Mouse (Mus musculus) intestine, embryonic 16.5 days (tissue): ENCODE data around the gene Evi5l. TPM values are rescaled to one million over a fixed set of nuclear protein-coding genes. Genes with fewer than 3 reads are reported as not detected.

Experiments
- ATAC-seq: fragments of 200-750 bp; cut with Nextera tagmentation; 2 replicates; pipeline ENCODE4 v1.8.0; 2017; ENCODE audit warnings: moderate TSS enrichment, moderate library complexity
- H3K27ac ChIP-seq: fragments of 300-500 bp; sonication (generic); 2 replicates; pipeline ENCODE4 v1.5.1; 2014; ENCODE audit warnings: mild to moderate bottlenecking, low read length
- H3K27me3 ChIP-seq: fragments of 300-500 bp; sonication (generic); replicated peaks from 2 replicates; pipeline ENCODE4 v1.6.1; 2014; ENCODE audit warnings: low read length, control low read depth, mixed read lengths; ENCODE audit not compliant: control insufficient read depth, insufficient read depth
- H3K36me3 ChIP-seq: fragments of 300-500 bp; sonication (generic); 2 replicates; pipeline ENCODE4 v1.6.1; 2014; ENCODE audit warnings: low read length, control low read depth; ENCODE audit not compliant: control insufficient read depth, insufficient read depth
- H3K4me1 ChIP-seq: fragments of 300-500 bp; sonication (generic); 2 replicates; pipeline ENCODE4 v1.6.1; 2014; ENCODE audit warnings: low read length, control low read depth, mixed read lengths; ENCODE audit not compliant: control insufficient read depth, insufficient read depth
- H3K4me2 ChIP-seq: fragments of 300-500 bp; sonication (generic); 2 replicates; pipeline ENCODE4 v1.6.1; 2014; ENCODE audit warnings: low read depth, low read length, control low read depth
- H3K4me3 ChIP-seq: fragments of 300-500 bp; sonication (generic); 2 replicates; pipeline ENCODE4 v1.5.1; 2014; ENCODE audit warnings: mild to moderate bottlenecking, low read length
- H3K9ac ChIP-seq: fragments of 300-500 bp; sonication (generic); 2 replicates; pipeline ENCODE4 v1.6.1; 2014; ENCODE audit warnings: low read depth, low read length
- H3K9me3 ChIP-seq: fragments of 300-500 bp; sonication (generic); 2 replicates; pipeline ENCODE4 v1.6.1; 2016; ENCODE audit warnings: low read length, control low read depth; ENCODE audit not compliant: control insufficient read depth
- WGBS: fragments of 180-500 bp; shearing (Covaris S2); extraction: QIAGEN DNeasy Blood & Tissue Kit; methylation state at CpG from one replicate; pipeline ENCODE4 v1.1.7; 2014; 5-methylcytosine and 5-hydroxymethylcytosine counted together
- polyA plus RNA-seq: library from polyadenylated mRNA; unstranded; fragments of >200 nt; fragmentation: Nextera tagmentation; extraction: Ambion mirVana; gene quantifications from 2 replicates; pipeline ENCODE4 v1.2.1, GENCODE M21; 2015

Gene Evi5l
- polyA plus RNA-seq, 1 experiment from 2014 or later, result 19.1 TPM

GRCm38 (mm10) chr8:4192807-4193587 is 26.6 kb downstream of the Evi5l start:
- Histone ChIP-seq H3K27ac (no peak overlapping the region), H3K4me1 (0 out of 2 replicates have a peak, but pooled peaks cover 2% of the 10 kb centered on the region), H3K9me3 (no peaks in the 10 kb centered on the region), H3K36me3 (0 out of 2 replicates have a peak, but pooled peaks cover 2% of the 10 kb centered on the region), H3K9ac (peak overlapping the region; percentile 27; the same call in 1 of the 2 replicates), H3K27me3 (no peaks in the 10 kb centered on the region), H3K4me2 (peak overlapping the region; percentile 32; the same call in 1 of the 2 replicates), H3K4me3 (no peak overlapping the region)
- 13% methylated on average over 18 of the region's 18 CpGs for WGBS
- peak; percentile 84 for ATAC-seq

- Histone ChIP-seq H3K4me2 (peak overlapping the region; percentile 32; the same call in 1 of the 2 replicates), H3K9me3 (no peaks in the 10 kb centered on the region), H3K9ac (peak overlapping the region; percentile 27; the same call in 1 of the 2 replicates), H3K4me3 (no peak overlapping the region), H3K36me3 (no peaks in the 10 kb centered on the region), H3K27me3 (no peaks in the 10 kb centered on the region), H3K27ac (no peak overlapping the region), H3K4me1 (0 out of 2 replicates have a peak, but pooled peaks cover 2% of the 10 kb centered on the region)
- WGBS, result 46% methylated on average over 7 of the region's 7 CpGs
- ATAC-seq, result no peak; the same call in 1 of the 2 replicates
Observed at GRCm38 (mm10) chr8:4193588-4193894, 27.2 kb downstream of the Evi5l start.

GRCm38 (mm10) chr8:4201321-4201720 is 35.0 kb downstream of the Evi5l start:
- Histone ChIP-seq H3K4me3 (no peak overlapping the region), H3K9me3 (no peaks in the 10 kb centered on the region), H3K4me1 (peaks cover 9% of the 10 kb centered on the region), H3K27ac (no peak overlapping the region), H3K27me3 (peaks cover 7% of the 10 kb centered on the region), H3K9ac (no peak overlapping the region), H3K4me2 (no peak overlapping the region), H3K36me3 (no peaks in the 10 kb centered on the region)
- no peak for ATAC-seq
- WGBS, result 53% methylated on average over 2 of the region's 2 CpGs

- H3K4me2 ChIP-seq, result peak overlapping the region; percentile 45
- peak overlapping the region; percentile 58 for H3K9ac ChIP-seq
- WGBS, result 38% methylated on average over 38 of the region's 38 CpGs
- peaks cover 7% of the 10 kb centered on the region for H3K27me3 ChIP-seq
- H3K36me3 ChIP-seq, result no peaks in the 10 kb centered on the region
- peak; percentile 48 for ATAC-seq
- peaks cover 3% of the 10 kb centered on the region; the same call in 1 of the 2 replicates for H3K9me3 ChIP-seq
- peak overlapping the region; percentile 23 for H3K4me3 ChIP-seq
- H3K27ac ChIP-seq, result no peak overlapping the region
- H3K4me1 ChIP-seq, result peaks cover 24% of the 10 kb centered on the region
Observed at GRCm38 (mm10) chr8:4205246-4206123, 39.1 kb downstream of the Evi5l start.

- H3K4me1 ChIP-seq, result peaks cover 28% of the 10 kb centered on the region
- H3K4me3 ChIP-seq, result peak overlapping the region; percentile 23
- peak overlapping the region; percentile 45 for H3K4me2 ChIP-seq
- peak; percentile 69 for ATAC-seq
- H3K36me3 ChIP-seq, result no peaks in the 10 kb centered on the region
- H3K27me3 ChIP-seq, result peaks cover 7% of the 10 kb centered on the region
- H3K27ac ChIP-seq, result peak overlapping the region; percentile 82
- 23% methylated on average over 44 of the region's 44 CpGs for WGBS
- peak overlapping the region; percentile 58 for H3K9ac ChIP-seq
- H3K9me3 ChIP-seq, result peaks cover 3% of the 10 kb centered on the region; the same call in 1 of the 2 replicates
Observed at GRCm38 (mm10) chr8:4206182-4207015, 40.0 kb downstream of the Evi5l start.

GRCm38 (mm10) chr8:4207016-4207350 is 40.6 kb downstream of the Evi5l start:
- Histone ChIP-seq H3K4me3 (peak overlapping the region; percentile 23; the same call in 1 of the 2 replicates), H3K4me2 (peak overlapping the region; percentile 45), H3K4me1 (peaks cover 28% of the 10 kb centered on the region), H3K9me3 (peaks cover 3% of the 10 kb centered on the region; the same call in 1 of the 2 replicates), H3K27ac (peak overlapping the region; percentile 82), H3K27me3 (peaks cover 7% of the 10 kb centered on the region), H3K9ac (peak overlapping the region; percentile 58), H3K36me3 (no peaks in the 10 kb centered on the region)
- ATAC-seq, result peak; percentile 64
- 52% methylated on average over 2 of the region's 2 CpGs for WGBS

GRCm38 (mm10) chr8:4211097-4211496 is 44.7 kb downstream of the Evi5l start:
- no peaks in the 10 kb centered on the region for H3K36me3 ChIP-seq
- peaks cover 3% of the 10 kb centered on the region; the same call in 1 of the 2 replicates for H3K9me3 ChIP-seq
- no peak overlapping the region for H3K4me2 ChIP-seq
- H3K4me3 ChIP-seq, result no peak overlapping the region
- H3K27ac ChIP-seq, result no peak overlapping the region
- H3K9ac ChIP-seq, result no peak overlapping the region
- peaks cover 5% of the 10 kb centered on the region; the same call in 1 of the 2 replicates for H3K27me3 ChIP-seq
- ATAC-seq, result no peak
- 79% methylated on average over 6 of the region's 6 CpGs for WGBS
- peaks cover 50% of the 10 kb centered on the region for H3K4me1 ChIP-seq

- H3K9me3 ChIP-seq, result peaks cover 3% of the 10 kb centered on the region; the same call in 1 of the 2 replicates
- peak overlapping the region; percentile 98 for H3K4me2 ChIP-seq
- H3K27ac ChIP-seq, result peak overlapping the region; percentile 83
- H3K4me3 ChIP-seq, result peak overlapping the region; percentile 58
- peak; percentile 14 for ATAC-seq
- H3K36me3 ChIP-seq, result no peaks in the 10 kb centered on the region
- H3K4me1 ChIP-seq, result peaks cover 42% of the 10 kb centered on the region
- WGBS, result under 1% methylated on average over 25 of the region's 25 CpGs
- H3K9ac ChIP-seq, result peak overlapping the region; percentile 72
- H3K27me3 ChIP-seq, result peaks cover 10% of the 10 kb centered on the region; the same call in 1 of the 2 replicates
Observed at GRCm38 (mm10) chr8:4212809-4213209, 46.4 kb downstream of the Evi5l start.
